Mouse (Mus musculus) right cerebral cortex, postnatal 4 days (tissue): ENCODE measurements at regions not wholly inside any gene's neighbourhood (a gene's known extent, or its start where the extent isn't known, plus 50 kb on each side); places are given as distances from the start of the nearest gene placed in this dataset.

Experiments used
- DNase-seq: peaks from one replicate; pipeline ENCODE4 v3.0.0-alpha.2; 2022

GRCm38 (mm10) chr12:9178626-9179025 is 148.8 kb downstream of the Ttc32 start:
- no peak for DNase-seq

DNA sequence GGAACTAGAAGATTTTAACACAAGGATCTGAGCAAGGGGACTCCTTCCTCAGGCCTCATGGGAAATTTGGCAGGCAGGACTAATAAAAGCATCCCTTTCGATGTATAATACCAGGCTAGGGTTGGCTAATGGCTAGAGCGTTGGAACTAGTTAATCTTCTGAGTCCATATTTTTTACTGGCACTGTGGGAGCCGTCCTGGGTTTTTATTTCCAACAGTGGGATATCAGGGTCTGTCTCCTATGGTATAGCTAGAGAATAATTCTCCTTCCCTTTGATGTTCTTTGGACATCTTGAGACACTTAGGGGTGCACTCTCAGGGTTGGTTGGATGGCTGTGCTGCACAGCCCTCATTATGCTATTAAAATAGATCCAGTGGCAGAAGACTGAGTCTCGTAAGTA is 150.9 kb downstream of the Ttc32 start:
- no peak for DNase-seq

DNA sequence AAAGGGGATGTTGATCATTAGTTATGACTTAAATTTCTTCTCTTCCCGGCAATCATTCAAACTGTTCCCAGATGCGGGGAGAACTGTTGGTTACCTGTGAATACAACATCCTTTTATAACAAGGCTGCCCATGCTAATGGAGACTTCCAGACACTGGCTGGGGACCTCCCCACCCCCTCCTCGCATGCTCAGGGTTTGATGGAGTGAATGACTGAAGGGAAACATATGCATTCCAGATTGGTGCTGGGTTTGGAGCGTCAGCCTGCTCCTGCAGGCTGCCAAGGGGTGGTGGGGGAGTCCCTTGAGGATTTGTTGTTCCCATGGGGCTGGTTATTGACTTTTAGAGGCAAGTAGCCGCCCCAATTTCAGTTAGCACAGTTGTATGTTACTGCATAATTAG is 161.9 kb downstream of the Ttc32 start:
- DNase-seq: no peak

DNA sequence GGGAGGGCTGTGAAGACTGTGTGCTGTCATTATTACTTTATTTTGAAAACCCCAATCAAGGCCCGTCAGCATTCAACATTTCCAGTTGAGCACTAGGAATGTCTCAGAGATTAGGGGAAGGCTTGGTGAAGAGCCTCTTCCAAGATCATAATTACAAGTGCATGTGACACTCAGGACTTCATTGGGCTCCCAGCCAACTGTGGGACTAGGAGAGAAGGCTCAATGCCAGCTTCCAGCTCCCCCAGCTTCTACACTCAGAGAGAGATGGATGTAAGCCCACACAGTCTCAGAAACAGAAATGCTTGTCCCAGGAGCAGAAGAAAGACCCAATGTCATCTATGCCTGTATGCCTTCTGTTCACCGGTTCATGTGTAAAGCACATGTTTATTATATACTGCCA is 169.5 kb downstream of the Ttc32 start:
- no peak for DNase-seq

DNA sequence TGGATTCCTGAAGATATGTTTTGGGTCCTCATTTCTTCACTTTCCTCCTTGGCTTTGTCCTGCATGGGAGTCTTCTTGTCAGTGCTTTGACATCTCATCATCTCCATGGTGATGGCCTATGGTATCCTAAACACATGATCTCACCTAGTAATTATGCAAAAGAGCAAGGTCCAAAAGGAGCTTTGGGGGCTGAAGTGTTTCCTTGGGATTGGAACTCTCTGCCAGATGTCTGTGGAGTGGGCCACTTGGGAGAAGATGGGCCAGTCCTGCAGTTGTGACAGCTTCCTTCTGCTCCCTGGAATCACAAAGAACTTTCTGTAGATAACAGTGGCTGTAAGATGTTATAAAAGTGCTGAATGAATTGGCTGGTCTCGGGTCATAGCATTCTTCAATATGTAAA is 182.4 kb downstream of the Ttc32 start:
- no peak for DNase-seq

- no peak for DNase-seq
Measured at GRCm38 (mm10) chr12:9224971-9225370, 195.2 kb downstream of the Ttc32 start.

DNA sequence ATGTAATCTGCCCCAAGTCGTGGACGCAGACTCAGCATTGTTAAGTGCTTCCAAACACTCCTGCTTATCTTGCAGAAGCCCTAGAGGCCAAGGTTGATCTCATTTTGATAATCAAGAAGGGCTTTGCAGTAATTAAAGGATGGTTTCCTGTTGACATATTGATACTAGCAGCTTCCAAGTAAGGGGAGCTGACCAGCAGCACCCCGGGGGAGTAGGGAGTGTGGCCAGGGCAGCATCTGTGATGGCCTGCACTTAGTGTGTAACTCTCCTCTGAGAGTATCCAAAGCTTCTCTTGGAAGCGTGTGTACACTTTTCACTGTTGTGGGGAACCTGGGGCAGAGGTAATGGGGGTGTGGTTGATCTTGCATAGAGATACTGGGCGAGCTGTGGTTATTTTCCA is 198.1 kb downstream of the Ttc32 start:
- no peak for DNase-seq

DNA sequence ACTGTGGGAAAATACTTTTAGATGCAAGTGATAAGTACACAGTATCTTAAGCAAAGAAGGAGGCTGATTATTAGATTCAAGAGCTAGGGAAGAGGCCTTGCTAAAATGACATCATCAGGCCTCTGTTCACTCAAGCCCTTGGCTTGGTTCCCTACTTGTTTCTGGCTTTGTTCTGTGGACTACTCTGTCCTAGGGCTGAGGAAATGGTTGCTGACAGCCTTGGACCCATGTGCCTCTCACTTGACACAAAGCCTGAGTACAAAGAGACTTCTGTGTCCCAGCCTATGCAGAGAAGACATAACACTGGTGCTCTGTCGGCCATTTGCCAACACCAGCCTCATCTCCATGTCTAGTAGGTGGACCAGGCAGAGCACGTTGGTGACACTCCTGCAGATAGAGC is 198.7 kb downstream of the Ttc32 start:
- DNase-seq: no peak

GRCm38 (mm10) chr12:9229981-9230380 is 200.2 kb downstream of the Ttc32 start:
- no peak for DNase-seq

DNA sequence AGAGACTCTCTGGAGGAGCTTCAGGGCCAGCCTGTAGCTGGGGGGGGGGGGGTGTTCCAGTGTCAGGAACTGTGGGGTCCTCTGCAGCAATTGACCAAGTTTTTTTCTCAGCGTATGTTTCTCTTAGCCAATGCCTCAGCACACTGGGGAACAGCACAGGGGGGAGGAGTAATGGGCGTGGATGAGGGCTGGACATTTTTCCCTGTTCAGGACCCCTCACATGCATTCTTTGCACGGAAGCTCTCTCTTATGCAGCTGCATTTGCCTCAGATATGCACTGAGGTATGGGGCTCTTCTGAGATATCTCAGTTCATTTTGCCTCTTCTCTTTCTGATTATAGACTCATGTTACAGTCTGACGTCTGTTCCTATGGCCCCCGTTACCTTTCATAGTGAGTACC is 200.8 kb downstream of the Ttc32 start:
- DNase-seq: no peak

DNA sequence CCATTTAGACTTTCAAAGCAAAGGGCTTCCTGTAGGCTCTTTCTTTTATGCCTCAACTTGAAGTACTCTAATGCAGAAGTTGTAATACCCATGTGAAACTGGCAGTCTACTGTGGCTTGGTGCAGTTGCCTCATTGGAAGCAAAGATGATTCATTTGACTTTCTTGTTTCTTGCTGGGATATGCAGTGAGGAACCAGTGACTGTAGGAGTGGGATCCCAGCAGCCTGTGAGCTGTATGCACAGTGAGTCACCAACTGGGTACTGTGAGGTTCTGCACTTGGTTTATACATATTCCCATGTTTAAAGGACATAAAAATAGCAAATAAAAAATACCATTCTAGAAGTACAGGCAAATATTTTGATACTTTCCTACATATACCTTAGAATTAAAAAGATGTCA is 202.6 kb downstream of the Ttc32 start:
- no peak for DNase-seq

GRCm38 (mm10) chr12:9235866-9236265 is 206.1 kb downstream of the Ttc32 start:
- DNase-seq: no peak

DNA sequence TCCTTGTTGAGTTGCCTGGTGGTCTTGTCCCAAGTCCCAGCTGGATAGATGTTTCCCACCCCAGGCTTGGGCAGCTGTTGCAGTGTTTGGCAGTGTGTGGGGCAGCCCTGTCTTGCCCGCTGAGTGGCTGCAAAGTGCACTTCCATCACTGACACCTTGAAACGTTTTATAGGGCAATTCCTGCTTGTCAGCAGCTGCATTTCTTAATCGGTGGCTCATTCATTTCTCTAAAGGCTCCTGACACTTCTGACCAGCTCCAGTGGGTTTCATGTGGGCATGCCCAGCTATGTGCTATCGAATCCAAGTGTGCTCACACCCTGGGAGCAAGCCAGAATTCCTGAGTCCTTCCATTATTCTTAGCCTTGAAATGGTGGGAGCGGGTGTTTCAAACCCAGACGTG is 207.7 kb downstream of the Ttc32 start:
- no peak for DNase-seq

GRCm38 (mm10) chr12:9237955-9238354 is 208.2 kb downstream of the Ttc32 start:
- no peak for DNase-seq

- no peak for DNase-seq
Measured at GRCm38 (mm10) chr12:9247506-9247905, 217.7 kb downstream of the Ttc32 start.

- peak; percentile 16 for DNase-seq
Measured at GRCm38 (mm10) chr12:9251772-9252171, 222.0 kb downstream of the Ttc32 start.

- no peak for DNase-seq
Measured at GRCm38 (mm10) chr12:9253306-9254074, 223.7 kb downstream of the Ttc32 start.

DNA sequence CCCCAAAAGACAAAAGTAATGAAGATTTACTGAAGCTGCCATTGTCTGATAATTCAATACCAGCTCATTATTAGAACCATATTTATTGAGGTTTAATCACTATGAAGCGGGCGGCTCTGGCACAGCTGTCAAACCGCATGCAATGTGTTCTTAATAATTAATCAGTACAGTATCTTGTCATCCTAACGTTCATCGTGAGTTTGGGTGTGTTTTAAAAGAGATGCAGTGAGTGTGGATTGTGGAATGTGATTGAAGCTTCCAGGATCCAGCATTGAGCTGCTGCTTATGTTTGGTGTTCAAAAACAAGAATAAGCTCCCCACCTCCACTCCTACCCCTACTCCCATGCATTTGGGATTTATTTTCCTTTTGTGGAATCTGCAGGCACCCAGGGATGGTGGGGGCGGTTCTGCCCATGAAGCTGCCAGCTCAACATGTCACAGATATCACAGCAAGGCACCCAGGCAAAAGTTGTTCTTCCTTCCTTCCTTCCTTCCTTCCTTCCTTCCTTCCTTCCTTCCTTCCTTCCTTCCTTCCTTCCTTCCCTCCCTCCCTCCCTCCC is 224.6 kb downstream of the Ttc32 start:
- DNase-seq: no peak

DNA sequence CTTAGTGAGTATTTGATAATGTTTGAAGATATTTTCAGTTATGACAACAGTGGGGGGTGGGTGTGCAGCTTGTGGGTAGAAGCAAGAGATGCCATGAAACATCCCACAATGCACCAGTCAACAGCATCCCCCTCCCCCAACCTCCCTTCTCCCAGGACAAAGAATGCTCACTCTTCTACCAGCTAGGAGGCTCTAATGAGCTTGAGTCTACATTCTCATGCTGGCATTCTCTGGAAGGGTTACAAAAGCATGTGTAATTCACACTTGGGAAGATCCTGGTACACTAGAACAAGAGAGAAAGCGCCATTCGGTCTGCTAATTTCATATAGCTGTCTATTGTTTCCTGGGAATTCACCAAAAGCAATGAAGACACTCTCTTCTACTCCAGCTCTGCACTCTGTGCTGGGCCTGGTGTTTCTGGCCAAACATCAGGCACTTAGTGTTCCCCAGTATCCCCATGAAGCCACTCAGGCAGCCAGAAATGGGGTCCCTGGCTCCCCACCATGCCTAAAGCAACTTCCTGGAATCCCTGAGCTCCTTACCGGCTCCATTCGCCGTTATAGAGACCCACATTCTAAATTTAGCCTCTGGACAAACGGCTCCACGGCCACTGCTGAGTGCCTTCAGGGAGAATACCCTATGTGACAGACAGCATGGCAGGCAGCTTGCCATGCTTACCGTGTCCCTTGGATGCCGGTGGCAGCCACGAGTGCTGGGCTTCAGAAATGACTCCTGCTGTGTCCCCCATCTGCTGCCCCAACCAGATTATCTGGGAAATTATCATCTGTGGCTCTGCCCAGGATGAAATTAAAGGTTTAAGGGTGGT is 226.1 kb downstream of the Ttc32 start:
- DNase-seq: no peak

DNA sequence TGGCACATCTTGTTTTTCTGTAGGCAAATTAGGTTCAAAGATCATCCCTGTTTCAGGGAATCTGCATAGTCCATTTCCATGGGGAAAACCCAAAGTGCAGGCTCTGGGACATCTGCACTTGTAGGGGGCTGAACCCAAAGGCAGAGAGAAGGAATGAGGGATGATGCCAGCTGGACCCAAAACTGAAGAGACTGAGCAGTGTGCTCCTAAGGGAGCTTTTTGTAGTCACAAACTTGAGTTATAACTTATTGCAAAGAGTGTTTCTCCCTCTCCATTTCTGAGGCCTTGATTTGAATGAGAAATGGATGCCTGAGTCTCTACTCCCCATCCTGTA is 226.7 kb downstream of the Ttc32 start:
- DNase-seq: no peak

GRCm38 (mm10) chr12:9258221-9258620 is 228.4 kb downstream of the Ttc32 start:
- DNase-seq: no peak

DNA sequence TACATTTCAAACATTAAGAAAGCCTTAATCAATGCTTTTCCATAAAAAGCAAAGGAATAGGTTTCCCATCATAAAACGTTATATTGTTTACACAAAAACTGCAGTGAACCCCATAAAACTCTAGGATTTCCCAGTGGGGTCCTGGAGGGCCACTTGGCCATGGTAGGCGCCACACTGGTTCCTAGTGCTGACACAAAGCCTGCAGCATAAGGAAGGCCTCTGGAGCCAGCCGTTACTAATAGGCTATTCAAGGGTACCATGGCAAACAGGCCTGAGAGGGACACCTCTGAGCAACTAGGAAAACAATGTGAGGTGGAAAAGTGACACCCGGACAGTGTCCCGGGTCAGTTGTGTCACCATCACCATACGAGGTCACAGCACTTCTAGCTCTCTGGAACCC is 231.9 kb downstream of the Ttc32 start:
- no peak for DNase-seq

GRCm38 (mm10) chr12:9266221-9266620 is 236.4 kb downstream of the Ttc32 start:
- DNase-seq: no peak

- no peak for DNase-seq
Measured at GRCm38 (mm10) chr12:9271484-9271883, 241.7 kb downstream of the Ttc32 start.
